Mouse (Mus musculus): ENCODE measurements around the gene Ceacam19.

Ceacam19 gene

DNA sequence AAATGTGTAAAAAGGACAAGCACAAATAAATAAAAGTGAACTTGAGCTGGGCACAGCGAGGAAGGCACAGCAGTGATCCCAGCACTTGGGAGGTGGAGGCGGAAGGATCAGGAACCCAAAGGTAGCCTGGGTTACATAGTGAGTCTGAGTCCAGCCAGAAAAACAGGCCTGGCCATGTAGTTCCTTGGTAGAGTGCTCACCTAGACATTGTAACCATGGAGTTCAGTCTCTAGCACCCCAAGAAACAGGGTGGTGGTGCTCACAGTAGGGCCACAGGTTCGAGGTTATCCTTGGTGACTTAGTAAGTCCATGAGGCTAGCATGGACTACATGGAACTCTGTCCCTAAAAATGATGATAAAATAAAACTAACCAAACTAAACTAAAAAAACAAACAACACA lies 46.8 kb downstream of the Ceacam19 start:
- no peak for DNase-seq (ENCODE audit: low spot score in 2 of 2)

- DNase-seq (ENCODE audit: low spot score in 2 of 2), result no peak
These were observed 47.4 kb downstream of the Ceacam19 start for GRCm38 (mm10) chr7:19840371-19840770.

- DNase-seq (ENCODE audit: low spot score in 2 of 2), result no peak
These were observed 50.9 kb downstream of the Ceacam19 start for GRCm38 (mm10) chr7:19836843-19837242.

DNA sequence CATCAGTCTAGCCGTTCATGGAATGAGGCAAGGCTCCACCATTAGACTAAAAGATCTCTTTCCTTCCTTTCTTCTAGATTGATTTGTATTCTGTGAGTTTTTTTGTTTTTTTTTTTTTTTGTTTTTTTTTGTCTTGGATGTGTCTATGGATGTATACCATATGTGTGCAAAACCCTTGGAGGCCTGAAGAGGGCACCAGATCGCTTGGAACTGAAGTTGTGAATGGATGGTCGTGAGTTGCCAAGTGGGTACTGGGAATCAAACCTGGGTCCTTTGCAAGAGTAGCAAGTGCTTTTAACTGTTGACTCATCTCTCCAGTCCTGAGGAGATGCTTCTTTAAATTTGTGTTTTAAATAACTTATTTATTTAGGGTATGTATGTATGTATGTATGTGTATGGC lies 53.7 kb downstream of the Ceacam19 start:
- DNase-seq (ENCODE audit: low spot score in 2 of 2), result no peak

- no peak for DNase-seq (ENCODE audit: low spot score in 2 of 2)
These were observed 55.9 kb downstream of the Ceacam19 start for GRCm38 (mm10) chr7:19831837-19832236.

- peak in 1 of 2 experiments; percentile 62 for DNase-seq (ENCODE audit: low spot score in 2 of 2)
These were observed 57.0 kb downstream of the Ceacam19 start for GRCm38 (mm10) chr7:19830682-19831156.

DNA sequence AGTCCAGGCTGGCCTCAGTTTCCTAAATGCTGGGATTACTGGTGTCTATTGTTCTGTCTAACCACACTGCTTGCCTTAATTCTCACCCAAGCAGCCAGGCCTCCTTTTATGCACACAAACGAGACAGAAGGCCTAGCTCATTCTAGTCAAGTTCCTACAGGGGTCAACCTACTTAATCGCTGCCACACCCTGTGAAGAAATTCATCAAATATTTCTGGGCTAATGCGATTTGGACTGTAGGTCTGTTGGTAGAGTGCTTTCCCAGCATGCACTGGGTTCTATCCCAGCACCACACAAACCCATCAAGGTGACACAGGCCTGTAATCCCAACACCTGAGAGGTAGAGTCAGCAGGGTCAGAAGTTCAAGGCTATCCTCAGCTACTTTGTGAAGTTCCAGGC lies 58.1 kb downstream of the Ceacam19 start:
- DNase-seq (ENCODE audit: low spot score in 2 of 2), result no peak

DNA sequence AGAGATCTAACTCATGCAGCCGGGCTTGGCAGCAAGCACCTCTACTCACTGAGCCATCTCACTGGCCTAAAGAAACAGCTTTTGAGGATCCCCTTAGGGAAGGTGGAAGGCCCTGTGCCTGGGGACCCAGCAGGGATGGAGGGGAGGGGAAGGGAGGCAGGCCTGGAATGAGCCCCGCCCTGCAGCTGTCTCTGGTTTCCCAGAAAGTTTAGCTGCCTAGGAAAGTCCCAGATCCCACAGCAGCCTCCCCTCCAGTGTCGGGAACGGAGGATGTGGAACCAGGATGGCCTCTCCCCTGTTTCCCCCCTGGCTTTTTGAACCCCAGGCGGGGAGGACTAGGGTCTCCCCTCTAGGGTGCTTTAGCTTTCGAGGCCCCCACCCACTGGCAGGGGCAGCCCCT lies 61.0 kb downstream of the Ceacam19 start:
- DNase-seq (ENCODE audit: low spot score in 2 of 2), result no peak

All from spleen, postnatal 10 days (tissue).